Comparison of ENCODE assay signal across 27 mouse cellular contexts in the genomic region with DNA sequence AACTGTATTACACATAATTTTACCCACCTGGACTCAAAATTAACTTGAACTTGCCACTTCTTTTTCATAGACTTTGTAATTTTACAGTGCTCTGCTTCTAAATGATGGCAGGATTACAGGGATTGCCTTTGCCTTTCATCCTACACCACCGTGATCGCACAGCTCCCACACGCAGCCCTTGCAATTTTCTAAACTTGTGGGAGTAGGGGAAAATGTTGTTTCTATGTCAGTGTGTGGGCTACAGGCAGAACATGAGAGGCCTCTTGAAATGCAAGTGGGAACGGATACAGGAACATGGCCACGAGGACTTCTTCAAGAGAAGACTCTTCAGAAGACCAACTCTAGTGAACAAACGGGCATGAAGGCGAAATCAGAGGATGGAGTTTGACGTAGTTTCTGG.
DNase-seq lines count a peak whose midpoint lies in the region; TF ChIP-seq lines count a peak whose summit lies in the region.
"Had no signal": no experiment of that assay in that cellular context is flagged by ENCODE, and none has a peak within 500 bp of the region (broad histone marks: within the 10 kb centered on the region; RNA-seq: fewer than 3 reads in every experiment).

No protein-coding gene starts in this region.

- no peak for TF ChIP-seq POLR2A in olfactory bulb, adult 2 months (IDR thresholded peaks at IDR 0.05; ENCODE audit: insufficient read depth, low read depth, low read length)

- 72% methylated on average over 8 of the region's 8 CpGs for WGBS in olfactory bulb, adult 2 months

- no peak for TF ChIP-seq CTCF in olfactory bulb, adult 2 months (IDR thresholded peaks at IDR 0.05; ENCODE audit: insufficient read depth, low read depth, low read length)

- no peak overlapping the region for H3K4me3 ChIP-seq in olfactory bulb, adult 2 months (ENCODE audit: insufficient read depth, low read depth, low read length)
- H3K4me3 ChIP-seq: embryonic facial prominence, embryonic 10.5 days; embryonic facial prominence, embryonic 13.5 days; erythroblast, embryonic 14.5 days; forebrain, embryonic 12.5 days; forebrain, embryonic 15.5 days; heart, adult 2 months; heart, embryonic 10.5 days; heart, embryonic 13.5 days; hindbrain, embryonic 12.5 days; hindbrain, embryonic 15.5 days had no signal

- peak; percentile 30 to 46 for DNase-seq in frontal cortex, postnatal 36 days (ENCODE audit: low spot score in 2 of 2)
- no peak for DNase-seq in frontal cortex, postnatal 25 days (ENCODE audit: low spot score in 2 of 2)
- DNase-seq in left cerebral cortex, adult 18-20 months (ENCODE audit: low spot score in 2 of 2), result peak; percentile 34 to 53
- DNase-seq in left cerebral cortex, postnatal 4 days, result no peak
- peak; percentile 30 to 37 for DNase-seq in right cerebral cortex, adult 2 months (ENCODE audit: low spot score in 2 of 2)
- no peak for DNase-seq in right cerebral cortex, postnatal 4 days
- DNase-seq in embryo, embryonic 11 days, result no peak
- DNase-seq: adrenal gland, postnatal 10 days; adrenal gland, postnatal 36 days; B cell, adult 2 months; cerebellum, adult 11 months; cerebellum, adult 2 months; cerebellum, adult 9-11 months; cerebellum, postnatal 25 days; gastrocnemius, postnatal 10 days; gastrocnemius, postnatal 36 days; heart, adult 2 months had no signal

- H3K27ac ChIP-seq in olfactory bulb, adult 2 months (ENCODE audit: insufficient read depth, low read depth, low read length), result 0 out of 2 replicates have a peak overlapping the region, but pooled peaks have one; percentile 33
- H3K27ac ChIP-seq: embryonic facial prominence, embryonic 10.5 days; embryonic facial prominence, embryonic 13.5 days; forebrain, embryonic 12.5 days; forebrain, embryonic 15.5 days; heart, adult 2 months; heart, embryonic 10.5 days; heart, embryonic 13.5 days; hindbrain, embryonic 12.5 days; hindbrain, embryonic 15.5 days had no signal

- H3K4me1 ChIP-seq in olfactory bulb, adult 2 months (ENCODE audit: control insufficient read depth, insufficient read depth, low read length), result no peaks in the 10 kb centered on the region
- H3K4me1 ChIP-seq: embryonic facial prominence, embryonic 10.5 days; embryonic facial prominence, embryonic 13.5 days; forebrain, embryonic 12.5 days; forebrain, embryonic 15.5 days; heart, embryonic 10.5 days; heart, embryonic 13.5 days; hindbrain, embryonic 12.5 days; hindbrain, embryonic 15.5 days had no signal

- intact Hi-C loops in left cerebral cortex, postnatal 4 days (cut with DNase I), result no loop called here

Comparison
In these comparisons a context has a peak if more than half of its experiments do, and no peak if none do; other contexts are left out.
1. DNase-seq: peak in frontal cortex, postnatal 36 days (2 of 2), left cerebral cortex, adult 18-20 months (2 of 2) and right cerebral cortex, adult 2 months (2 of 2); none in frontal cortex, postnatal 25 days (0 of 2), left cerebral cortex, postnatal 4 days (single experiment), right cerebral cortex, postnatal 4 days (single experiment) and embryo, embryonic 11 days (single experiment).